Mouse (Mus musculus) kidney, adult 18-20 months (tissue): Measurements from ENCODE around the gene Slc25a16.
A peak's percentile ranks its signal among the peaks of the same experiment; 100 is the strongest.

Experiments used
- DNase-seq: peaks from one replicate; pipeline ENCODE4 v3.0.0; 2021

Slc25a16 gene

GRCm38 (mm10) chr10:62919925-62920765 lies at the start of gene Slc25a16:
Gene Slc25a16, plus strand, starts transcription at chr10:62920633.
- DNase-seq, result peak; percentile 94

DNA sequence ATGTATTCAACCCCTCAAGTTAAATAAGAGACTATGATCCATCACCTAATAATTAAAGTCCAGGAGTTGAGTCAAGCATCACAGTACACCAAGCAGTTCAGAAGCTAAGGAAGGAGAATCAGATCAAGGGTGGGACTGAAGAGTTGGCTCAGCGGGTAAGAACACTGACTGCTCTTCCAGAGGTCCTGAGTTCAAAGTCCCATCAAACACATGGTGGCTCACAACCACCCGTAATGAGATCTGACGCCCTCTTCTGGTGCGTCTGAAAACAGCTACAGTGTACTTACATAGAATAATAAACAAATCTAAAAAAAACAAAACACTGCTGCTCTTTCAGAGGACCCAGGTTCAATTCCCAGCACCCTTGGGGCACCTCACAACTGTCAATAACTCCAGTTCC lies 45.6 kb upstream of the Slc25a16 start:
- DNase-seq, result no peak

- DNase-seq, result no peak
Measured at GRCm38 (mm10) chr10:62875565-62875964, 44.9 kb upstream of the Slc25a16 start.

- DNase-seq, result no peak
Measured at GRCm38 (mm10) chr10:62878056-62878455, 42.4 kb upstream of the Slc25a16 start.

DNA sequence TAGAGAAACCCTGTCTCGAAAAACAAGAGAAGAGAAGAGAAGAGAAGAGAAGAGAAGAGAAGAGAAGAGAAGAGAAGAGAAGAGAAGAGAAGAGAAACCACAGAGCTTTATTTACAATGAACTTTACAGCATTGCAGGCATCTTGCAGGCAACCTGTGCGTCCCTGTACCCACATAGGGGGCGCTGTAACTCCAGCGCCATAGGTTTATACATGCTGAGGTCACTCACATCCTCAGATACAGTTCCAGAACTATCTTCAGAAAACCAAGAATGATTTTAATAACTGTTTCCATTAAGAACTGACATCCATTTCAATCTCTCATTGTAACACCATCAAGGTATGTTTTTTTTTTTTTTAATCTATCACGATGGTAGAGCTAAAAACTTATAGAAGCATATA lies 39.2 kb upstream of the Slc25a16 start:
- DNase-seq, result no peak

DNA sequence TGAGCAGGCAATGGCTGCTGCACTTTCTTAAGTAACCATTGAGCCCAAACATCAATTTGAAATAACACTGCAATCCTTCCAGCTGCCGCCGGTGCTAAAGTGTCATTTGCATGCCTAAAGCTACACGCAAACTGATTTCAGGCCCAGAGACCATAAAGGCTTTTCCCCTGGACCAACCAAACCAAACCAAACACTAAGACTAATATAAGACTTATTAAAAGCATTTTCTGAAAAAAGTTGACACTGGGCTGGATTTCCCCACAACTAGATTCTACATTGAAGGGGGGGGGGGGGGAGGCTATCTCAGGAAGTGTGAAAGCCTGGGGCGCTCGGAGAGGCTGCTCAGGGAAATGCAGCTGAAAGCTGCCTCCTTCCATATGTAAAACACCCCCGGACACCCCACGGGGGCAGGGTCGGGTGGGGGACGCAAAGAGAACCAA lies 36.5 kb upstream of the Slc25a16 start:
- DNase-seq, result no peak

GRCm38 (mm10) chr10:62884517-62884916 lies 35.9 kb upstream of the Slc25a16 start:
- no peak for DNase-seq

- DNase-seq, result no peak
Measured at GRCm38 (mm10) chr10:62885460-62885859, 35.0 kb upstream of the Slc25a16 start.

- no peak for DNase-seq
Measured at GRCm38 (mm10) chr10:62885969-62886798, 34.2 kb upstream of the Slc25a16 start.

- peak; percentile 70 for DNase-seq
Measured at GRCm38 (mm10) chr10:62886799-62887591, 33.4 kb upstream of the Slc25a16 start.

- DNase-seq, result no peak
Measured at GRCm38 (mm10) chr10:62891025-62891424, 29.4 kb upstream of the Slc25a16 start.

DNA sequence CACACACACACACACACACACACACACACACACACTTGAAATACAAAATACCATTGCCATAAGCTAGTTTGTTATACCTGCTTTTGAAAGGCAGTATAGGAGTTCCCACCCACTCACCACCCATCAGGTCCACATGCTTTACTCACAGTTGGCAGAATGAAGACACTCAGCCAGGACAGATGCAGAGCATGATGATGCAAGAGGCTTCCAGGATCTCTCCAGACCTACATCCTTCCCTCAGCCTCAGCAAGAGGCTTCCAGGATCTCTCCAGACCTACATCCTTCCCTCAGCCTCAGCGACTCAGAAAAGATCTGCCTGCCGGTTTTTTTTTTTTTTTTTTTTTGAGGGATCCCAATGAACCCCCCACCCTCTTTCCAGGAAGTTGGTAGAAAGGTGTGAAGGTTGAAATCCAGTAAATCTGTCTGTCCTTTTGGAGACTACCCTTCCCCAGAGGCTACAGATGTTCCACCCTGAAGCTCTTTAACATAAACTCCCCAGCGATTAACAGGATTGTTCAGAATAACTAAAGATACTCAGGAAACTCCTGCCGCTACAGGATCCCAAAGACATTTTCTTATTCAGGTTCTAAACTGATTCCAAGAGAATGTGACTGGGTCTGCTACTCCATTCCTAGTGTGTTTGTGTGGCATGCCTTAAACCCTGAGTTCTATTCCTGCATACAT lies 27.7 kb upstream of the Slc25a16 start:
- no peak for DNase-seq

- no peak for DNase-seq
Measured at GRCm38 (mm10) chr10:62893356-62893884, 27.0 kb upstream of the Slc25a16 start.

- DNase-seq, result no peak
Measured at GRCm38 (mm10) chr10:62894447-62894846, 26.0 kb upstream of the Slc25a16 start.

- DNase-seq, result no peak
Measured at GRCm38 (mm10) chr10:62895386-62895785, 25.0 kb upstream of the Slc25a16 start.

DNA sequence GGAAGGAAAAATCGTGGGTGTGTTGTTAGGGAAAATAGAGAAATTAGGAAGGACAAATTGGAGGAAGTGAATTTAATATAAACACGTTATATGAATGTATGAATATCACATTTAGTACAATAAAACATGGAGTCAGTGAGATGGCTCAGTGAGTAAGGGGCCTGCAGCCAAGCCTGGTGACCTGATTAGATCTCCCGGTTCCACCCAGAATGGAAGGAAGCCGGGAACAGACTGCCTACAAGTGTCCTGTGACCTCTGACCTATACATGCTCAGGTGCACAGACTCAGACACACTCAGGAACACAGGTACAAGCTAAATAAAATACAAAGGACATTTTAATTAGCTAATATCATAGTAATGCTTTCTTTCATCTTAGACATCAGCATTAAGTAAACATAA lies 24.4 kb upstream of the Slc25a16 start:
- no peak for DNase-seq

- no peak for DNase-seq
Measured at GRCm38 (mm10) chr10:62896774-62897173, 23.7 kb upstream of the Slc25a16 start.

- no peak for DNase-seq
Measured at GRCm38 (mm10) chr10:62897437-62897836, 23.0 kb upstream of the Slc25a16 start.

GRCm38 (mm10) chr10:62898061-62898460 lies 22.4 kb upstream of the Slc25a16 start:
- no peak for DNase-seq

DNA sequence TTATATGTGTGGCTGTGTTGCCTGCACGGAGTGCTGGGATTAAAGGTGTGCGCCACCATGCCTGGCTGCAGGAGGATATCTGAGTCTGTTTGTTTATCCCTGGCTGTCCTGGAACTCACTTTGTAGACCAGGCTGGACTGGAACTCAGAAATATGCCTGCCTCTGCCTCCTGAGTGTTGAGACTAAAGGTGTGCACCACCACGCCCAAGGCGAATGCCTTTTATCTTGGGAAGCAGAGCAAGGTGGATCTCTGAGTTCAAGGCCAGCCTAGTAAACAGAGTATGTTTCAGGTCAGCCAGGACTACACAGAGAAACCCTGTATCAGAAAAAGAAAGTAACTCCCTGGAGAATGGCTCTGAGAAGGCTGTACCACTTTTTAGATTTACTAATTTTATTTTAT lies 20.3 kb upstream of the Slc25a16 start:
- no peak for DNase-seq

DNA sequence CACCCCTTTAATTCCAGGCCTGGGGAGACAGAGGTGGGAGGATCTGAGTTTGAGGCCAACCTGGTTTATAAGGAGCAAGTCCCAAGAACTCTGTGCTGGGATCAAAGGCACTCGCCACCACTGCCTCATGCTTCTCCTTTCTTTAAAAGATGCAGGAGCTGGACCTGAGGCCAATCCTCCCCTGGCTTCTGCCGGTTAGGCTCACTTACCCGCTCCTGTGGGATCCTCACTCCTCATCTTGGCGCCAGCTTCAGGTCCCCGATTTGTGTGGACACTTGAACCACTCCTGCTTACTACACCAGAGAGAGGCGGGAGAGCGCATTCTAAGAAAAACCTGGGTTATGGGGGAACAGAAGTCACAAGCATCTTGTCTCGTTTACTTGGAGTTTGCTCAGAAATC lies 18.6 kb upstream of the Slc25a16 start:
- no peak for DNase-seq

GRCm38 (mm10) chr10:62902829-62903228 lies 17.6 kb upstream of the Slc25a16 start:
- no peak for DNase-seq
